Mouse (Mus musculus): ENCODE measurements around the gene Rcan1.

Gene Rcan1

DNA sequence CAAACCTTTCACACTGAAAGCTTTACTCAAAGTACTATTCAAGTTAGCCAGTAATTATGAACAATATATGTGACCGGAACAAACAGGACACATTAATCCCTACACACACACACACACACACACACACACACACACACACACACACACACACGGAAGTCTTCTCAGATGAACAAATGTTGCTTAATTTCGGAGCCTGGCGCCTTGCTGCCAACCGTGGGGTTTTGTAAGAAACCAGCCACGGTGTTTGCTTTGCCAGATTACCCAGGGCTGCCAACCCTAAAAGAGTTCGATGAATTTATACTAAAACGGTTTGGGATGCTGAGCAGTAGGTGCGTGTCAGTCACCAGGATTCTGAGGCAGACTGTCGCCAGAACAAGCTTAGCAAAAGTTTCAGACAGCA lies 69.5 kb downstream of the Rcan1 start:
- DNase-seq (ENCODE audit: low spot score in 2 of 2) = no peak

DNA sequence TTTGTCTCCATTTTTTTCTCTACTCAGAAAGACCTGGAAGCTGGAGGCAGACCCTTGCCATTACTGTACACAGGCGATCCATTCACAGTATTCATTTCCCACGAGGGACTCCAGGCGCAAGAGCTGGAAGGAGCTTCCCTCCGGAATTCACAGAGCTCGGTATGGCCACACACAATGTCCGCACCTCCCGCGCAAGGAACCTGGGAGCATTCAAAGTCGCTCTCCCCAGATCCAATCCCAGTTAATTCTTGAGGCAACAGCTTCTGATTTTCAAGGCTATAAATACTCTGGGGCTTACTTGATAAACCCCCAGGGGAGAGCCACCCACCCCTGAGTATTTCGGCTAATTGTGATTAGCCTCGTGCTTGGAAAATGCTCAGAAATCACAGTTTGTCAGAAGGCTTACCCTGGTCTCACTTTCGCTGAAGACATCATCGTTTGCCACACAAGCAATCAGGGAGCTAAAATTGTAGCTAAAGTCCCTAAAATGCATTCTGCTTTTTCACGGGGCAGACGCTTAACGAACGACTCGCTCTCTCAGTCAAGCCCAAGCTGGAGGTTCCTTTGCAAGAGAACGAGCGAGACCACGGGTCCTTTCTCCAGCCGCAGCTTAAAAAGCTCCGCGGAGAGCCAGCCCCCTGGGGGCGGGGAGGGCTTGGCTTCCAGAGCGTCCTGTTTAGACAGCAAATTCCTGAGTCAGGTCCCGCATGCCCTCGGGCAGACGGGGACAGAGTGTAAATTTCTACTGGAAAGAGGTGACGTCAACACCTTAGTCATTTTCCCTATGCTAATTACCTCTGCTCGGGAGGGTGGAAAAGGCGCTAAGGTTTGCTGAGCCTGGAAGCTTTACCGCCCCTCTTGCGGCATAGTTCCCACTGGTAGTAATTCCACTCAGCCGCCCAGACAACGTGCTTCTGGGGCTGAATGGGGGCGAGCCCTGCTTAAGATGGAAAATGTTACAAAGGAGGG lies 70.9 kb downstream of the Rcan1 start:
- DNase-seq (ENCODE audit: low spot score in 2 of 2) = peak; percentile 78 to 81

- no peak for DNase-seq (ENCODE audit: low spot score in 2 of 2)
These were observed 72.0 kb downstream of the Rcan1 start for GRCm38 (mm10) chr16:92398574-92399118.

GRCm38 (mm10) chr16:92397745-92398573 lies 72.7 kb downstream of the Rcan1 start:
- DNase-seq (ENCODE audit: low spot score in 2 of 2) = no peak

DNA sequence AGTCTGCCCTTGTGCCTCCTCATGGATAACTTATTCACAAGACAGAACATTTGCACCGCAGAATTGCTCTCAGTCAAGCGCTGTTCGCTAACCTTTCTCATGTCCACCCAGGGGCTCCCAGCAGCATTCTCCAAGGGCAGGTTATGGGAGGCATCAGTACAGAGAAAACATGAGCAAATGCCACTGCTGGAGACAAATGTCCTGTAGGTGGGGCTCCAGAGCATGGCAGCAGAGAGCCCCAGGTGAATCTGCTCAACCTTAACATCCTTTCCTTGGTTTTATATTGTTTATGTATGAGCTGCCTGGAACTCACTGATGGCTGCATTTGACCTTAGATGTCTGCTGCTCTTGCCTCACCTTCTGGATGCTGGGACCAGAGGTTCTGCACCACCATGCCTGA lies 76.9 kb downstream of the Rcan1 start:
- DNase-seq (ENCODE audit: low spot score in 2 of 2) = no peak

DNA sequence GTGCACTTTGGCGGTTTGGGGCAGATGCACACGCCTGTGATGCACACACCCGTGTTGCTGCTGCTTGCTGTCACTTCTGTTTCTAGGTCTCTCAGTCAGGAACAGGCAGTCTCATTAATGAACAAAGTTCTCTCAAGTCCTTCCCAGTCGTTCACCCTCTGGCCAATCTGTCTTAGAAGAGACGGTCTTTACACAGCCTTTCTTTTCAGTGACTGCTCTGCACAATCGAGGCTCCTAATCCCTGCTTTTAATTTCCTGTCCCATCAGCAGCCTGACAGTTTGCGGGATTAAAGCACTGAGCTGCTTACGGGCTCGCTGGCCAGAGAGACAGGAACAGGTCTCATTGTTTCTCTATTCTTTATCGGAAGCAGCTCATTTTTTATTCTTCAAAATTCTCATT lies 83.0 kb downstream of the Rcan1 start:
- DNase-seq (ENCODE audit: low spot score in 2 of 2) = no peak

DNA sequence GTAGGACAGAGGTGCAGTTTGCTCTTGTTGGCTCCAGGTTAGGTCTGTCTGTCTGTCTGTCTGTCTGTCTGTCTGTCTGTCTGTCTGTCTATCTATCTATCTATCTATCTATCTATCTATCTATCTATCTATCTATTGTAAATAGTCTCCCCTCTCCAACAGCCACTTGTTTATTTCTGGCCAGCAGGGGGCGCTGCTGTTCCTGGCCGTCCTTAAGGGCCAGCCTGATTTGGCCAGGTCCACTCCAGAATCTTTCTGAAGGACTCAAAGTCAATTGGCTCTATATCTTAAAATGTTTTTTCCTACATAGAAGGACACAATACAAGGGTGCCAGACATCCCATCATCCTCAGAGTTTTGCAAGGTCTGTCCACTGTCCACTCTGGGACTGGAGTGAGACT lies 85.6 kb downstream of the Rcan1 start:
- peak; percentile 24 to 55 for DNase-seq (ENCODE audit: low spot score in 2 of 2)

DNA sequence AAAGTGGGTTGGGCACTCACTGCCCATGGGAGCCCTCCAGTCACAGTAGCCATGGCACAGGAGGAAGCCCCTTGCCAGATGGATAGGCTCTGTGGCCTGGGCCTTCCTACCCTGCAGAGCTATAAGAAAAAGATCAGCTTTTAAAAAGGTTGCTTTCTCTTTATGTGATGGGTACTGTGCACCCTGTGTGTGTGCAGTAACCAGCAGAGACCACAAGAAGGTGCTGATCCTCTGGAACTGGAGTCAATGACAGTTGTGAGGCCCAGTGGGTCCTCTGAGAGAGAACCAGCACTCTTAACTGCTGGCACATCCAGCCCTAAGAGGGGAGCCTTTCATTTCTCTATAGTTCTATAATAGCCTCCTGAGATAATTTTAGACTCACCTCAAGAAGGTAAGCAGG lies 87.3 kb downstream of the Rcan1 start:
- no peak for DNase-seq (ENCODE audit: low spot score in 2 of 2)

DNA sequence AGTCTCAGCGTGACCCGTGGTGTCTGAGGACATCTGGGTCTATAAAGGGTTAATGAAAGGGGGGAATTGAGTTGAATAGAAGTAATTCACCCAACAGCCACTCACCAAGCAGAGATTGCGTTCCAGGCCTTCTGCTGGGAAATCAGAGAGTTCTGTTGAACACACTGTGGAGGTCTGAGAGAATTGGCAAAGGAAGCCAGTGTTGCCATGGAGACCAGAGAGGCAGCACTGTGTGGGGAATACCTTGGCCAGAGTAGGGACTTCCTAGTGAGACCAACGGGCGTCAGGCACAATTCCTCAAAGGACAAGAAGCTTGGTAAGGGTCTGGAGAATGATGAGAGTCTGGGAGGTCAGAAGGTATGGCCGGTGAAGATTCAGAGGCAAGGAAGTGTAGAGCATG lies 88.2 kb downstream of the Rcan1 start:
- DNase-seq (ENCODE audit: low spot score in 2 of 2) = peak; percentile 41 to 75

- DNase-seq (ENCODE audit: low spot score in 2 of 2) = no peak
These were observed 89.6 kb downstream of the Rcan1 start for GRCm38 (mm10) chr16:92381092-92381491.

- peak in 1 of 2 experiments; percentile 35 for DNase-seq (ENCODE audit: low spot score in 2 of 2)
These were observed 93.7 kb downstream of the Rcan1 start for GRCm38 (mm10) chr16:92376976-92377375.

DNA sequence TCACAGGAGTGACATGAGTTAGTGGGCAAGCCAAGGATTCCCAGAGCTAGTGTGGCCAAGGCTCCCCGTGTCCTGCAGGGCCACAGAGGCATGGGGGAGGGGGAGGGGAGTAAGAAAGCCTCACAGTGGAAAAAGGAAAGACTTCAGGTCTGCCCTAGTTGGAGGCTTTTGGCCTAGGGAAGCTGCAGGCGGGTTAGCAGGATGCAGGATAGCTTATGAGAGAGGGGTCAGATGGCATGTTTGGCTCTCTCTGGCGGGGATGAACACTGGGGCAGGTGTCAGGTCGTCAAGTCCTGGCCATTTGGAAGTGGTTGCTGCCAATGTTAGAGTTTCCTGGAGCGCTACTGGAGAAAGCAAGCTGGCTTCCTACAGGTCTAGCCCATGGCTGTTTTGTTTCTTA lies 99.0 kb downstream of the Rcan1 start:
- no peak for DNase-seq (ENCODE audit: low spot score in 2 of 2)

GRCm38 (mm10) chr16:92369260-92369659 lies 101.4 kb downstream of the Rcan1 start:
- DNase-seq (ENCODE audit: low spot score in 2 of 2) = no peak

GRCm38 (mm10) chr16:92365477-92365876 lies 105.2 kb downstream of the Rcan1 start:
- no peak for DNase-seq (ENCODE audit: low spot score in 2 of 2)

DNA sequence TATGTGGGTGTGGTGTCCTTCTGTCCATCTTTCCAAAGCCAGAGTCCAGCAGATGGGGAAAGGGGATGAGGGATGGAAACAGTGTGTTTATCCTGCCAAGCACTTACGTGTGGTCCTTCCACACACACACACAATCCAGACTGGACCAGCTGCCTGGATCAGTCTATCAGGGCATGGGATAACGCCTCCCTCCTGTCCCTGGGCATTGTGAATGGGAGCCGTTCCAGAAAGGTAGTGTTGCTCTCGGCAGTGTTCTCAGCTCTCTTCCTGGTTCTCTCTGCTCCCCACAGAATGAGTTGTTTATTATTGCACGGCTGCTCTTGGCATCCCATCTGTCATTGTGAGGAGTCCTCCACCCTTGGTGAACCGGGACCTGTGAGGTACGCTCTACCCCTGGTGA lies 110.0 kb downstream of the Rcan1 start:
- no peak for DNase-seq (ENCODE audit: low spot score in 2 of 2)

- no peak for DNase-seq (ENCODE audit: low spot score in 2 of 2)
These were observed 111.4 kb downstream of the Rcan1 start, which contains the start of gene Kcne1 for GRCm38 (mm10) chr16:92359229-92359628. TSS of gene Kcne1 (minus strand) at chr16:92359468.

DNA sequence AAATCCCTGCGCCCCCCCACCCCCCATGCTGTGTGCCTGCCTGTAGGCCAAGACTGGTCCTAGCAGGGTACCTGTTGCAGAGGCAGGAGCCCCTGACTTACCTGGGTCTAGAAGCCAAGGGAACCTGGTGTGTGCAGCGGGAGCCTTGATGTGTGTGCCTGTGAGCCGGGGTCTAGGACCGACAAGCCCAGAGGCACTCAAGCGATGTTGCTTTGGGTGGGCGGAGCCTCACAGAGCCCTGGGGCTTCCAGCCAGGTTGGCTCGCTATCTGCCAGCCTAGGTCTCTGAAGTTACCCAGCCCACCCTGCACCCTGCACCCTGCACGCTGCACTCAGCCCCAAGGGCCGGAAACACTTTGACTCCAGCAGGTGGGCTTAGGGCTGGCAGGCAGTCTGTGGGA lies 111.9 kb downstream of the Rcan1 start:
- DNase-seq (ENCODE audit: low spot score in 2 of 2) = no peak

GRCm38 (mm10) chr16:92357566-92357965 lies 113.1 kb downstream of the Rcan1 start:
- no peak for DNase-seq (ENCODE audit: low spot score in 2 of 2)

- DNase-seq (ENCODE audit: low spot score in 2 of 2) = no peak
These were observed 113.6 kb downstream of the Rcan1 start for GRCm38 (mm10) chr16:92357023-92357422.

DNA sequence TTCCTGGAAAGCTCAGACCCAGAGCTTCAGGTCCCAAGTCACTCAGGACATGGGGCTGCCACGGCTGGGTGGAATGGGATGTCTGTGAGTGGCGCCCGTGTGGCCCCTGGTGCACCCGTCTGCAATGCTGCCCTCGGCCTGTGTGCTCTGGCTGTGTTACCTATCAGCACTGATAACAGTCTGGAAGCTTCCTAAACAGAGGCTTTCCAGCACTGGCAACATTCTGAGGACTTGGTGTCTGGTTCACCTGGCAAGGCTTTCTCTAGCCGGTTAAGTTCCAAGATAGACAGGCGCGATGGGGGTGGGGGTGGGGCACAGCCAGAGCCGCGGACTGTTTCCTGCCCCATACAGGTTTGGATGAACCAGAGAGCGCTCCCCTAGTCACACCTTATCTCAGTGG lies 114.7 kb downstream of the Rcan1 start:
- no peak for DNase-seq (ENCODE audit: low spot score in 2 of 2)

DNA sequence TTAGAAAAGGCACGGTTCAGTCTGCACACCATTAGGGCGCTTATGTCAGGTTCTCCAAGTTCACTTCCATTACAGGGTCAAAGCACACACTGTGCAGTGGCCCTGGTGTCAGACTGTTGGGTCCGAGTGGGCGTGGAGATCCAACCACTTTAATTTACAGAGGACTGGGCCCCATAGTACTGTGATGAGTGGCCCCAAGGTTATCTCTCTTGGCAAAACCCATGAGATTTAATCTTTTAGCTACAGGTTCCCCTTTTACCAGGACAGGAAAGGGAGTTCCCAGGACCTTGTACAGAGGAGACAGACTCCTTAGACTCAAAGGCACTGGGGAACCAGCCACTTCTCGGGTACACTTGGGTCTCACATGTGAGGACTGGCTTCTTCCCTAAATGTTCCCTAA lies 115.3 kb downstream of the Rcan1 start:
- DNase-seq (ENCODE audit: low spot score in 2 of 2) = no peak

DNA sequence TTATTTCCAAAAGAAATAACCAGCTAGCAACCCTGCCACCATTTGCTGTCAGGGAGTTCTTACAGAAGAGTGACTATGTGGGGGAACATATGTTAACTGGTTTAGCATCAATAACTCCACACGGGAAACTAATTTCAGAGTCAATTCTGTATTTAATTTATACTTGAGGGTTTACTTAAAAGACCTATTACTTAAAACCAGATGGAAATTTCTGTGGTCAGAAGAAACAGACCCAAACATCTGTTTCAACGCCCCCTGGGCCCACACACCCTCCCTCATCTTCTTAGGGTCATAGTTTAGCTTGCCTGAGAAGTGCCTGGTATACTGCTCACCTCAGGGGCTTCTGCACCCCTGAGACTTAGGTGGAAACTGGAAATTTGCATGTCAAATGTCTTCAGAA lies 116.8 kb downstream of the Rcan1 start:
- DNase-seq (ENCODE audit: low spot score in 2 of 2) = no peak
